Comparison of ENCODE assay signal across 8 mouse cellular contexts in the genomic region with DNA sequence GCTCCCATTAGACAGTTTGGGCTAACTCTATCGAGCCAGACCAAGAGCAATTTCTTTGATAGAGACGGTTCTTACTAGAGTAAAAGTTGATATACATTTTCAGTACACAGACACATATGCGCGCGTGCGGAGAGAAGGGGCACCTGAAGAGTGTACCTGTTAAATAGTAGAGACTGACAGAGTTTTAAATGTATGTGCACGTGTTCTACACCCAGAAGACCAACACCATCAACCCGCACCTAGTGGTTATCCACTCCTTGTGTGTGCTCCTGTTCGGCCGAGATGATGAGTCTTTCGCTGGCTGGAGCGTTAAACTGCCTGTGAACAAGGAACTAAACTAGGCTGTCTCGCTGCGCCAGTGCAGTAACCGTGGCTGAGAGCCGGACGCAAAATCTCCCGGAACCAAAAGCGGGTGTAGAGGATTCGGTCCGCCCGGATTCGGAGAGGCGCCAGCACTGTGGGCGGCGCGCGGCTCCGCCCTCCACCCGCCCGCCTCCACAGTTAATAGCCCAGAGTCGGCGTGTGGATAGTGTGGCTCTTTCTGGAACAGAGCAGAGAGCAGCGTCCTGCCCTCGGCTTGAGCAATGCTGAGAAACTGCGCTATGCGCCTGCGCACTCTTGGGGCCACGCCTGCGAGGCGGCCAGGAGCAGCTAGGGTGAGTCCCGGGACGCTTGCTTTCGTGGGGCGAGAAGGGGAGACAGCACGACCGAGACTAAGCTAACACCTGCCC. TPM values are rescaled to one million over a fixed set of nuclear protein-coding genes. Genes with fewer than 3 reads are reported as not detected.
DNase-seq lines count a peak whose midpoint lies in the region; ATAC-seq and TF ChIP-seq lines count a peak whose summit lies in the region.

A gene (plus strand): TSS at position 457 of the 731 bp plus-strand sequence.

- intact Hi-C loops in heart, postnatal 10 days (cut with DNase I): no loop called here

- H3K36me3 ChIP-seq in ES-Bruce4 (ENCODE audit: control insufficient read depth, insufficient read depth, low read length, poor library complexity, severe bottlenecking): no peaks in the 10 kb centered on the region
- no peaks in the 10 kb centered on the region for H3K36me3 ChIP-seq in forebrain, embryonic 13.5 days (ENCODE audit: poor library complexity, severe bottlenecking)
- H3K36me3 ChIP-seq in liver, postnatal 0 days (replicated peaks; ENCODE audit: insufficient read depth, low read length): no peaks in the 10 kb centered on the region
- no peaks in the 10 kb centered on the region for H3K36me3 ChIP-seq in neural tube, embryonic 14.5 days (ENCODE audit: control insufficient read depth, insufficient read depth, low read length)

- no peaks in the 10 kb centered on the region for H3K27me3 ChIP-seq in ES-Bruce4 (ENCODE audit: control insufficient read depth, insufficient read depth, low read length, poor library complexity, severe bottlenecking)
- H3K27me3 ChIP-seq in forebrain, embryonic 13.5 days: no peaks in the 10 kb centered on the region
- no peaks in the 10 kb centered on the region for H3K27me3 ChIP-seq in liver, postnatal 0 days (ENCODE audit: insufficient read depth, low read length)
- no peaks in the 10 kb centered on the region for H3K27me3 ChIP-seq in neural tube, embryonic 14.5 days (ENCODE audit: control insufficient read depth, insufficient read depth, low read length)

- H3K9ac ChIP-seq in ES-Bruce4 (ENCODE audit: low read depth, poor library complexity, severe bottlenecking): peak within 1 kb of the TSS; percentile 50
- H3K9ac ChIP-seq in forebrain, embryonic 13.5 days: peak within 1 kb of the TSS; percentile 77
- peak within 1 kb of the TSS; percentile 62 for H3K9ac ChIP-seq in liver, postnatal 0 days (replicated peaks)
- H3K9ac ChIP-seq in neural tube, embryonic 14.5 days (replicated peaks; ENCODE audit: low read depth, low read length): peak within 1 kb of the TSS; percentile 68

- peaks cover 3% of the 10 kb centered on the region for H3K4me1 ChIP-seq in ES-Bruce4 (ENCODE audit: control insufficient read depth, insufficient read depth, low read length)
- peaks cover 11% of the 10 kb centered on the region; the same call in 1 of the 2 replicates for H3K4me1 ChIP-seq in forebrain, embryonic 13.5 days
- H3K4me1 ChIP-seq in liver, postnatal 0 days (ENCODE audit: insufficient read depth): peaks cover 11% of the 10 kb centered on the region; the same call in 1 of the 2 replicates
- 0 out of 2 replicates have a peak, but pooled peaks cover 3% of the 10 kb centered on the region for H3K4me1 ChIP-seq in neural tube, embryonic 14.5 days (ENCODE audit: control insufficient read depth, insufficient read depth, low read length)

- H3K4me2 ChIP-seq in forebrain, embryonic 13.5 days: peak within 1 kb of the TSS; percentile 72
- peak within 1 kb of the TSS; percentile 79 for H3K4me2 ChIP-seq in liver, postnatal 0 days (ENCODE audit: low read depth, low read length)
- peak within 1 kb of the TSS; percentile 68 for H3K4me2 ChIP-seq in neural tube, embryonic 14.5 days (ENCODE audit: low read depth, low read length)

- H3K4me3 ChIP-seq in ES-Bruce4 (ENCODE audit: low read depth, low read length): peak within 1 kb of the TSS; percentile 68
- peak within 1 kb of the TSS; percentile 62 for H3K4me3 ChIP-seq in forebrain, embryonic 13.5 days
- H3K4me3 ChIP-seq in liver, postnatal 0 days (ENCODE audit: low read depth, low read length): peak within 1 kb of the TSS; percentile 64
- H3K4me3 ChIP-seq in neural tube, embryonic 14.5 days (ENCODE audit: low read depth, low read length): peak within 1 kb of the TSS; percentile 64

- 0 out of 2 replicates have a peak, but pooled peaks have one; percentile 44 for TF ChIP-seq EP300 in ES-Bruce4 (IDR thresholded peaks at IDR 0.05; ENCODE audit: insufficient read depth, low read depth, low read length)
- TF ChIP-seq EP300 in liver, postnatal 0 days (IDR thresholded peaks at IDR 0.05; ENCODE audit: low read depth): no peak; the same call in 1 of the 2 replicates

- DNase-seq in heart, postnatal 10 days: peak; percentile 96 to 97
- peak; percentile 93 for DNase-seq in large intestine, adult 2 months (ENCODE audit: low read depth, low spot score)
- peak; percentile 92 for DNase-seq in liver, postnatal 0 days
- peak; percentile 93 for DNase-seq in testis, postnatal 10 days (ENCODE audit: low spot score)

- WGBS in forebrain, embryonic 13.5 days: 1% methylated on average over 47 of the region's 47 CpGs
- under 1% methylated on average over 47 of the region's 47 CpGs for WGBS in large intestine, adult 2 months
- WGBS in liver, postnatal 0 days (ENCODE audit: insufficient replicate concordance): 2% methylated on average over 47 of the region's 47 CpGs
- WGBS in neural tube, embryonic 14.5 days: 2% methylated on average over 47 of the region's 47 CpGs

- H3K9me3 ChIP-seq in ES-Bruce4 (replicated peaks; ENCODE audit: control insufficient read depth, insufficient read depth, low read length, poor library complexity, severe bottlenecking): no peaks in the 10 kb centered on the region
- H3K9me3 ChIP-seq in forebrain, embryonic 13.5 days (replicated peaks): no peaks in the 10 kb centered on the region
- no peaks in the 10 kb centered on the region for H3K9me3 ChIP-seq in liver, postnatal 0 days (ENCODE audit: low read length)
- H3K9me3 ChIP-seq in neural tube, embryonic 14.5 days (ENCODE audit: control insufficient read depth, low read length): no peaks in the 10 kb centered on the region

- peak within 1 kb of the TSS; percentile 16; the same call in 1 of the 2 replicates for H3K27ac ChIP-seq in ES-Bruce4 (ENCODE audit: insufficient read depth, low read length)
- peak within 1 kb of the TSS; percentile 77 for H3K27ac ChIP-seq in forebrain, embryonic 13.5 days
- peak within 1 kb of the TSS; percentile 81 for H3K27ac ChIP-seq in liver, postnatal 0 days (ENCODE audit: low read depth)
- H3K27ac ChIP-seq in neural tube, embryonic 14.5 days (ENCODE audit: low read depth, low read length): peak within 1 kb of the TSS; percentile 80

- no peak for TF ChIP-seq CTCF in ES-Bruce4 (IDR thresholded peaks at IDR 0.05; ENCODE audit: low read depth, low read length)
- TF ChIP-seq CTCF in liver, postnatal 0 days (IDR thresholded peaks at IDR 0.05; ENCODE audit: low read depth): 0 out of 2 replicates have a peak, but pooled peaks have one; percentile 9

- peak; percentile 56 for TF ChIP-seq POLR2A in ES-Bruce4 (IDR thresholded peaks at IDR 0.05; ENCODE audit: insufficient read depth, low read length)

- ATAC-seq in cerebellum, adult (ENCODE audit: insufficient number of reproducible peaks, low FRiP score, low TSS enrichment): peak; percentile 99
- peak; percentile 99 for ATAC-seq in forebrain, embryonic 13.5 days
- ATAC-seq in liver, postnatal 0 days: peak; percentile 100
- ATAC-seq in neural tube, embryonic 14.5 days (ENCODE audit: low read depth): peak; percentile 99

RNA-seq across cellular contexts. Expression of the gene that starts here (rescaled TPM):
- polyA plus RNA-seq in ES-Bruce4 (2011; ENCODE audit: insufficient read depth, insufficient read length, low read depth, missing spikeins): 5.3 and 5.6 TPM in 2 replicates
- 19.8 and 22.5 TPM in 2 replicates for polyA plus RNA-seq in forebrain, embryonic 13.5 days (2015; fragmentation: Nextera tagmentation; extraction: Ambion mirVana)
- total RNA-seq in heart, postnatal 10 days (2021): 10 to 100 TPM; 13.5 to 14.2 TPM
- 2.3 and 3.4 TPM in 2 replicates for polyA plus RNA-seq in large intestine, adult 2 months (2012; rRNA removed)
- polyA plus RNA-seq in liver, postnatal 0 days (2015; fragmentation: Nextera tagmentation; extraction: Ambion mirVana): 15.6 and 16.3 TPM in 2 replicates
- 63.3 and 68.8 TPM in 2 replicates for polyA plus RNA-seq in neural tube, embryonic 14.5 days (2014; fragmentation: Nextera tagmentation; extraction: Ambion mirVana)

Comparison
In these comparisons a context has a peak if more than half of its experiments do, and no peak if none do; other contexts are left out.
1. Peak in every context shown above with its lines: DNase-seq, ATAC-seq, H3K4me3 ChIP-seq and H3K27ac ChIP-seq.
2. H3K27ac ChIP-seq: peak in every context shown above with its lines; median percentile 81 in liver, postnatal 0 days; 80 in neural tube, embryonic 14.5 days; 77 in forebrain, embryonic 13.5 days; 16 in ES-Bruce4.